Mouse (Mus musculus): ENCODE measurements around the gene Tmem80.

DNA sequence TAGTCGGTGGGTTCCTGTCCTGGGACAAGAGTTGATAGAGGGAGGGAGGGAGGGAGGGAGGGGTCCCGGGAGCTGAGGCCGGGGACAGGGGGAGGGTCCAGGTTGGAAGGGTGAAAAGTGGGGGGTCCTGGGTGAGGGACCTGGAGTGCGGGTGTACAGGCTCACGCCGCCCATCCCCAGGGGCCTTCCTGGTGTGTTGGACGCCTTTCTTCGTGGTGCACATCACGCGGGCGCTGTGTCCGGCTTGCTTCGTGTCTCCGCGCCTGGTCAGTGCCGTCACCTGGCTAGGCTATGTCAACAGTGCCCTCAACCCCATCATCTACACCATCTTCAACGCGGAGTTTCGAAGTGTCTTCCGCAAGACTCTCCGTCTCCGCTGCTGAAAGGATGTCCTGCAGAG lies 33.1 kb upstream of the Tmem80 start:
- TF ChIP-seq CTCF (IDR thresholded peaks at IDR 0.05; ENCODE audit: borderline replicate concordance, insufficient read depth, low read length) (no peak), POLR2A (IDR thresholded peaks at IDR 0.05; ENCODE audit: low read depth, low read length) (no peak)
